Mouse (Mus musculus): ENCODE measurements around the gene Tbc1d14. TPM values are rescaled to one million over a fixed set of nuclear protein-coding genes. Genes with fewer than 3 reads are reported as not detected.
A peak's percentile ranks its signal among the peaks of the same experiment; 100 is the strongest.

Tbc1d14 gene
- total RNA-seq, 2 experiments from 2014 or later: 14.5 to 14.6 TPM

DNA sequence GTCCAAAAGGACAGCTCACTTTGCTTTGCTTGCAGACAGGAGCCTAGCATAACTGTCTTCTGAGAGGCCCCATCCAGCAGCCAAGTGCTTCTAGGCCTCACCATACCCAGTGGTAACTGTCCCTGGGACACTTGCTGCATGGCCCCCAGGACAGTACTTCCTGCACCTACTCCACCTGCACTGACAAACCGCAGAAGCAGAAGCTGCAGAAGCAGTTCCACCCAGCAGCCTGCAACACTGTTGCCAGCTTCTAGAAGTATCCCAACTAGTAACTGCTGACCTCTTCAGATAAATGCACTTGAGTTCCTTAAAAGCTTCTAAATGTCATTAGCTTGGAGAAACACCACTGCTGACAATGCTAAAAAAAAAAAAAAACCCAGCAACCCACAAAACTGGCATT, 78.0 kb downstream of the Tbc1d14 start:
- DNase-seq (ENCODE audit: low spot score): no peak

- DNase-seq (ENCODE audit: low spot score): no peak
Measured at GRCm38 (mm10) chr5:36510956-36511355, 82.1 kb downstream of the Tbc1d14 start.

DNA sequence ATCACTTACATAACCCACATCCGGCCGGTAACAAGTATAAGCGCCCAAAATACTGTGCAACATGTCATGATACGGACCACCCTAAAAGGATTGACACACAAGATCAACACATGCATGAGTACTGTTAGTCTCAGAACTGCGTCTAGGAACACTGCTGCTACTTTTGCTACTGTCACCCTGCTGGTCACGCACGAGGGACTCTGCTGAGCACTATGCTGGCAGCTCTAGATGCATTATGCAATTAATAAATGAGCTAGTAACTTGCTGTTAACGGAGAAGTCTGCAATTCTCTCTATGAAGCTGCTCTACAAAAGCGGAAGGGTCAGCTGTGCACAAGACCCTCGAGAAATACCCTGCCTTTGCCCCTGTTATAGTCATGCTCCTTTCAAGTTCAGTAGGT, 84.7 kb downstream of the Tbc1d14 start:
- no peak for DNase-seq (ENCODE audit: low spot score)

- DNase-seq (ENCODE audit: low spot score): no peak
Measured at GRCm38 (mm10) chr5:36505643-36506042, 87.4 kb downstream of the Tbc1d14 start.

GRCm38 (mm10) chr5:36505235-36505634, 87.8 kb downstream of the Tbc1d14 start:
- no peak for DNase-seq (ENCODE audit: low spot score)

DNA sequence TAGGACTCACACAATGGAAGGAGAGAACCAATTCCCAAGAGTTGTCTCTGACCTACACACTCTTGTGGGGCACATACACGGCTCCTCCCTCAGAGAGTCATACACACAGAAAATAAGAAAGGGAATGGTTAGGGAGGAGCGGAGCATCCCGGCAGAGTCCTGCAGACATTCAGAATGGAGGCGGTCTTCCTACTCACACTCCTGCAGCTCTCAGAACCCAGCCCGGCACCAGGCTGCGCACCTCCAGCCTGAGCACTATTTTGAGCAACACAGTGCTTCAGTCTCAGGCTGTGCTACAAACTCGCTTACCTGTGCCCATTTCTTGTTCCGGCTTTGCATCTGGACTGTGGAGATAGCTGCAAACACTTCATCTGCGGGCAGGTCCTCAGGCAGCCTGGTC, 98.4 kb downstream of the Tbc1d14 start:
- DNase-seq (ENCODE audit: low spot score): no peak

- DNase-seq (ENCODE audit: low spot score): no peak
Measured at GRCm38 (mm10) chr5:36493919-36494318, 99.2 kb downstream of the Tbc1d14 start.

DNA sequence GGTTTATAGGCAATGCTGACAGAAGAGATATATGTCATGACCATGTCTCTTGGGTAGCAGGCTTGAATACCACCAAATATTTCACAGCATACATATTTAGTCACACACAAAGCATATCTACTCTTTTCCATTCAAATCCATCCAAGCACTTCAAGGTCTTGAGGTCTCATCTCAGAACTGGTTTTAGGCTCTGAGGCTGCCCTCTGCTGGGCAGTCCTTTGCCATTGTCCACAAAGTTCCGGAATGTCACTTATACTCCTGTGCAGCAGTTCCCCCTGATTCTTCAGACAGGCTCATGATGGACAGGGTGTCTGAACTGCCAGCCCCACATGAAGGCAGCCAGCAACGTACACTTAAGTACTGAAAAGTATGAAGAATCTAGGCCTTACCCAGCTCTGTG, 103.9 kb downstream of the Tbc1d14 start:
- DNase-seq (ENCODE audit: low spot score): no peak

DNA sequence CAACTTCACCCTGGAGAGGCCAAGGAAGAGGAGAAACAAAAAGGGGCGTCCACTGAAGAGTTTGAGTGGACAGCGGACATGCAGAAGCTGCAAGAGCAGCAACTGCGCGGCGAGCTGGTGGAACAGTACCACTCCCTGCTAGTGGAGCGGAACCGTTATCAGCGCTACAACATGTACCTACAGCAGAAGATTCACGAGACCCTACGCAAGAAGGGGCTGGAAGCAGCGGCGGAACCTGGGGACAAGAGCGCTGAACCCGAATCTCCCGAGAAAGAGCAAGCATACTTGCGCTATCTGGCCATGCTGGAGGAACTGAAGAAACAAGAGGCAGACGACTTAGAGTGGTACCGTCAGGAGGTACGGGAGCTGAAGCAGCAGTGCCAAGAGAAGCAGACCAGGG, 107.8 kb downstream of the Tbc1d14 start:
- DNase-seq (ENCODE audit: low spot score): no peak

DNA sequence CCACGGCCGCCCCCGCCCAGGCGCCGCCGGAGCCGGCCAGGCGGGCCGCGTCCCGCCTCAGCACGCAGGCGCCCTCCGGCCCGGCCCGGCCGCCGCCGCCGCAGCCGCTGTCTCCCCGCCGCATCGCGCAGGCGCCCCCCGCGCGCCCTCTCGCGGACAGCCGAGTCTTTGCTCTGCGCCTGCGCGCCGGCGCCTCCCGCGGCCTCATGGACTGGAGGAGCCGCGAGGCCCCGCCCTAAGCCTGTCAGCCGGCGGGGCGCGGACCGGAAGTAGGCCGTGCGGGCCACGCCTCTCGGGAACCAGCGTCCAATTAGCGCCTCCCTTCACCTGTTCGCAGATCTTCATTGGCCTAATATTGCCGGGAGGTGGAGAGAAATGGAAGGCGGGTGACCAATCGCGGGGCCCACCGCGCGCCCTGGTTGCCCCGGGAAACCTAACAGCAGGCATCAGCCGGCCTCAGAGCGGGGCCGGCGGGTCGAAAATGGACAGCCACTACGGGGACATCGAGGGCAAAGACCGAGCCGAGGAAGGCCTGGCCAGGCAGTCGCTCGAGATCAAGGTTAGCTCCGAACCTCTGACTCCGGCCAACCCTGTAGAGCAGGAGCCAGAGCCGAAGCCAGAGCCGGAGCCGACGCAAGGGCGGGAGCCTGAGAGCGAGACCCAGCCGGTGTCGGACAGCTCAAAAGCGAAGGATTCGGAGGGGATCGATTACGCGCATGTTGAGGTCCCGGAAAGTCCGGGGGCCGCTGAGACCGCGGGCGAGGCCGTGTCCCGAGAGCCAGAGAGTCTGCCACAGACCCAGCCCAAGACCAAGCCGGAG, 108.7 kb downstream of the Tbc1d14 start, which contains the start of the genes Tada2b and Ccdc96:
TSS of gene Tada2b (minus strand) at position 115 of the 820 bp plus-strand sequence.
TSS of gene Ccdc96 (plus strand) at position 418 of the 820 bp plus-strand sequence.
- DNase-seq (ENCODE audit: low spot score): peak; percentile 97

GRCm38 (mm10) chr5:36483203-36484101, 109.6 kb downstream of the Tbc1d14 start:
- peak; percentile 42 for DNase-seq (ENCODE audit: low spot score)

GRCm38 (mm10) chr5:36481114-36481513, 112.0 kb downstream of the Tbc1d14 start:
- DNase-seq (ENCODE audit: low spot score): no peak

GRCm38 (mm10) chr5:36480398-36480797, 112.7 kb downstream of the Tbc1d14 start:
- DNase-seq (ENCODE audit: low spot score): no peak

GRCm38 (mm10) chr5:36479735-36480134, 113.3 kb downstream of the Tbc1d14 start:
- no peak for DNase-seq (ENCODE audit: low spot score)

- peak; percentile 60 for DNase-seq (ENCODE audit: low spot score)
Measured at GRCm38 (mm10) chr5:36478540-36479420, 114.3 kb downstream of the Tbc1d14 start.

DNA sequence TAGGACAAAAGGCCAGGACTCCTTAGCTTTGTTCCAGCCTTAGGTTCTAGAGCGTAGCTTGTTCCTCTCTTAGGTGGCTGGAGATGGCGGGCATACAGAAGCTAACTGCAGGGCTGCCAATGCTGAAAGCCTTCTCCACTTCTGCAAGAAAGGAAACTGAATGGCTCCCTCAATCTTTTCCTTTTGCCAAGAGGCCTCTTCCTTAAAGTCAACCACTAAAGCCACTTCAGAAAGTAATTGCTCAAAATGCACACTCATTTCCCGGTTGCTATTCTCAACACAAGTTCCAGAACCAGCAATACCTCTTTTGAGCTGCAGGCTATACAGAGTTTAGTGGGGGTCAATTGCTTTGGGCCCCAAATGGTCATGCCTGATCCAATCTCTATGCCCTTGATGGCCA, 115.6 kb downstream of the Tbc1d14 start:
- no peak for DNase-seq (ENCODE audit: low spot score)

DNA sequence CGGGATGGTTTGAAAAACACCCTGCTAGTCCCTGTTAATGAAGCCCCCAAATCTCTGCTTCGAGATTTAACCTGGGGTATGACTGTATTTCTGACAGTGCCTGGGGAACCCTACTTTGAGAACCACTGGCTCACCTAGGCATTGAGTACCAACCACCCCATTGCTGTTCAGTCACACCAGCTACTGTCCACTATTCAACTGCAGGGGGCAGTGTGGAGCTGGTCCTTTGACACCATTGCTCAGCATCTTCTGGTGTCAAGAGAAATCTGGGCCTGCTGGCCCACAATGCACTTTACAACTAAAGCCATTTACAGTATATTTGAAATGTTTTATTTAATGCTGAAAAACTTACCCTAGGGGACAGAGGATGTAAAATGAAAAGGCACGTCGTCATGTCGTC, 118.8 kb downstream of the Tbc1d14 start:
- DNase-seq (ENCODE audit: low spot score): peak; percentile 68

DNA sequence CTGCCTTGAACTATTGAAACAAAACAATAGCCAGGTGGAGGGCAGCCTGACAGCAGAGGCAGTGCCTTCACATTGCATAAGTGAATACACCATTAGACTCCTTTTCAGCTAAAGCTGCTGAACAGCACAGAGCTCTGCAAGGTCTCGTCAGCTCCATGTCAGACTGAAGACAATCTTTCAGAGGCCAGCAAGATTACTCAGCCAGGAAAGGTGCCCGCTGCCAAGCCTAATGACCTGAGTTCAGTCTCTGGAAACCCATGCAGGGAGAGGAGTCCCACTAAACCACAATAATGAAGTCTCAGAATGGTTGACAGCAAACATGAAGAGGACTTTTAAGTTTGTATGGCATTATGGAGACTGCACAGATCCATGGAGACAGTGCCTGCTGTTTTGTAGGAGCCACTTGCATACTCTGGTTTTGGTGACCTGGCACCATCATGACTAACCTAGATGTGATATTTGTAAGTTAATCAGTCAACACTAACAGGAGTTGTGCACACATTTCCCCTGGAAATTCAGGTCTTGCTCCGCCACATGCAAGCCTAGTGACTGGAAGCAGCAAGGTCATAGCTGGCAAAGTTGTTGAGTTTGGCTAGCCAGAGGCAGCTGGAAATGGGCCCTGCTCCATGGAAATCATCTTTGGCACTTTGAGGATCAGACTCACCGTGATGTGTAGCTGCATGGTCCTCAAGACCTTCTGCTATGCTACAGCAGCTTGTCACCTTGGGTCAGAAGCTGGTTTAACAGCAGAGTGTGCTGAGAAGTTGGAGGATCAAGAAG, 120.0 kb downstream of the Tbc1d14 start:
- no peak for DNase-seq (ENCODE audit: low spot score)

DNA sequence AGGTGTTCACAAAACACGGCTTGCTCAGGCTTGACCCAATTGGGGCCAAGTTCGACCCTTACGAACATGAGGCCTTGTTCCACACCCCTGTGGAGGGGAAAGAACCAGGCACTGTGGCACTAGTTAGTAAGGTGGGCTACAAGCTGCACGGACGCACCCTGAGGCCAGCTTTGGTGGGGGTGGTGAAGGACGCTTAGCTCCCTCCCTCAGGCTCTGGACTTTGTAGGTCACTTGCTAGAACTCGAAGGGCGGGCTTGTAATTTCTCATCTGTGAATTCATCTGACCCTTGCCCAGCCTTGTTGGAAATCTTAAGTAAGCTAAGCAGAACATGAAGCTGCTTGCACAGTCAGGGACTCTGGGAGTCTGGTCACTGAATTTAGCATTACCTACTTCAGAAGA, 121.9 kb downstream of the Tbc1d14 start:
- DNase-seq (ENCODE audit: low spot score): no peak

- no peak for DNase-seq (ENCODE audit: low spot score)
Measured at GRCm38 (mm10) chr5:36465889-36466288, 127.2 kb downstream of the Tbc1d14 start.

Data from gastrocnemius, adult 18-20 months (tissue).